Mouse (Mus musculus) CH12.LX (cell line): ENCODE measurements at regions not wholly inside any gene's neighbourhood (a gene's known extent, or its start where the extent isn't known, plus 50 kb on each side); places are given as distances from the start of the nearest gene placed in this dataset.

Experiments
- BHLHE40 ChIP-seq: IDR thresholded peaks from 2 replicates; pipeline ENCODE4 v1.6.1; 2011; ENCODE audit warnings: mild to moderate bottlenecking, low read depth, low read length, improper control_type of control experiment
- EP300 ChIP-seq: IDR thresholded peaks from 2 replicates; pipeline ENCODE4 v1.6.1; 2011; ENCODE audit warnings: low read length, improper control_type of control experiment
- GABPA ChIP-seq: IDR thresholded peaks from 2 replicates; pipeline ENCODE4 v1.6.1; 2012; ENCODE audit warnings: low read depth, low read length, improper control_type of control experiment, inconsistent platforms; ENCODE audit not compliant: insufficient replicate concordance
- POLR2A ChIP-seq: IDR thresholded peaks from 2 replicates; pipeline ENCODE4 v1.6.1; 2011; ENCODE audit warnings: low read depth, mild to moderate bottlenecking, improper control_type of control experiment, low read length

DNA sequence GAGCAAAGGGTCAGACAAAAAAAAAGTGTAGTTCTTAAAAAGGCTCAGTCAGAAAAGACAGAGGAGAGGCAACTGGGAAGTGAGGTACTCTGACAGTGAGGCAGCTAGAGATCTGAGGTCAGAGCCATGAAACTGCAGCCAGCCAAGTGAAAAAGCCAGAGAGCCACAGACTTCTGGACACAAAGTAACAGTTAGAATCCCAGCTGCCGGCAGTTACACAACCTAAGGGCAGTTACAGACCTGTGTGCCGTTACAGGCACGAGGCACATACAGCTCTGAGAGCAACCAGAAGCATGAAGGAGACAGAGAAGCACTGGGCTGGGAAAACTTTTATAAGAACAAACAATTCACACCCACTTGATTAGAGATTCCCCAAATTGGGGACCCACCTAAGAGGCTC, 94.9 kb upstream of the Kdm8 start:
- no peak for TF ChIP-seq EP300
- TF ChIP-seq POLR2A, result no peak
- TF ChIP-seq GABPA, result no peak
- no peak for TF ChIP-seq BHLHE40
